Mouse (Mus musculus): Measurements from ENCODE around the gene BC052040.
A peak's percentile ranks its signal among the peaks of the same experiment; 100 is the strongest.

Gene BC052040

GRCm38 (mm10) chr2:115702610-115703009 lies 121.1 kb downstream of the BC052040 start:
- DNase-seq (ENCODE audit: low spot score), result no peak

GRCm38 (mm10) chr2:115717535-115717934 lies 136.0 kb downstream of the BC052040 start:
- DNase-seq (ENCODE audit: low spot score), result no peak

GRCm38 (mm10) chr2:115717980-115718379 lies 136.5 kb downstream of the BC052040 start:
- DNase-seq (ENCODE audit: low spot score), result peak; percentile 48

GRCm38 (mm10) chr2:115723452-115723851 lies 141.9 kb downstream of the BC052040 start:
- no peak for DNase-seq (ENCODE audit: low spot score)

GRCm38 (mm10) chr2:115724216-115724615 lies 142.7 kb downstream of the BC052040 start:
- DNase-seq (ENCODE audit: low spot score), result no peak

GRCm38 (mm10) chr2:115724726-115725125 lies 143.2 kb downstream of the BC052040 start:
- DNase-seq (ENCODE audit: low spot score), result no peak

GRCm38 (mm10) chr2:115725503-115725902 lies 144.0 kb downstream of the BC052040 start:
- no peak for DNase-seq (ENCODE audit: low spot score)

- no peak for DNase-seq (ENCODE audit: low spot score)
Observed at GRCm38 (mm10) chr2:115725926-115726325, 144.4 kb downstream of the BC052040 start.

GRCm38 (mm10) chr2:115726806-115727205 lies 145.3 kb downstream of the BC052040 start:
- no peak for DNase-seq (ENCODE audit: low spot score)

GRCm38 (mm10) chr2:115728627-115729026 lies 147.1 kb downstream of the BC052040 start:
- DNase-seq (ENCODE audit: low spot score), result no peak

- DNase-seq (ENCODE audit: low spot score), result no peak
Observed at GRCm38 (mm10) chr2:115730502-115730901, 149.0 kb downstream of the BC052040 start.

- DNase-seq (ENCODE audit: low spot score), result no peak
Observed at GRCm38 (mm10) chr2:115731171-115731570, 149.7 kb downstream of the BC052040 start.

GRCm38 (mm10) chr2:115732572-115732971 lies 151.1 kb downstream of the BC052040 start:
- no peak for DNase-seq (ENCODE audit: low spot score)

GRCm38 (mm10) chr2:115733017-115733692 lies 151.6 kb downstream of the BC052040 start:
- DNase-seq (ENCODE audit: low spot score), result no peak

GRCm38 (mm10) chr2:115734850-115735249 lies 153.3 kb downstream of the BC052040 start:
- no peak for DNase-seq (ENCODE audit: low spot score)

- DNase-seq (ENCODE audit: low spot score), result no peak
Observed at GRCm38 (mm10) chr2:115736416-115736815, 154.9 kb downstream of the BC052040 start.

- peak; percentile 78 for DNase-seq (ENCODE audit: low spot score)
Observed at GRCm38 (mm10) chr2:115737966-115738365, 156.4 kb downstream of the BC052040 start.

GRCm38 (mm10) chr2:115742061-115742460 lies 160.5 kb downstream of the BC052040 start:
- DNase-seq (ENCODE audit: low spot score), result no peak

- DNase-seq (ENCODE audit: low spot score), result no peak
Observed at GRCm38 (mm10) chr2:115747639-115748038, 166.1 kb downstream of the BC052040 start.

- no peak for DNase-seq (ENCODE audit: low spot score)
Observed at GRCm38 (mm10) chr2:115751177-115751576, 169.7 kb downstream of the BC052040 start.

GRCm38 (mm10) chr2:115757685-115758084 lies 176.2 kb downstream of the BC052040 start:
- no peak for DNase-seq (ENCODE audit: low spot score)

GRCm38 (mm10) chr2:115758542-115758941 lies 177.0 kb downstream of the BC052040 start:
- DNase-seq (ENCODE audit: low spot score), result no peak

GRCm38 (mm10) chr2:115764595-115765305 lies 183.2 kb downstream of the BC052040 start:
- DNase-seq (ENCODE audit: low spot score), result no peak

Data from embryo, embryonic 10.5 days (tissue).